Mouse (Mus musculus): Measurements from ENCODE around the gene Ncoa1. TPM values are rescaled to one million over a fixed set of nuclear protein-coding genes. Genes with fewer than 3 reads are reported as not detected.

The Ncoa1 gene
- total RNA-seq (2023): 54.6 TPM

GRCm38 (mm10) chr12:4476832-4477671, at the start of gene Ncoa1:
TSS of gene Ncoa1 (minus strand) at chr12:4477182.

GRCm38 (mm10) chr12:4233572-4234508, 243.1 kb downstream of the Ncoa1 start, which contains the start of the genes Ptrhd1 and Cenpo:
TSS of gene Ptrhd1 (plus strand) at chr12:4234027.
TSS of gene Cenpo (minus strand) at chr12:4234294.

Other genes starting within 250 kb of the Ncoa1 start
- 5.8 TPM for gene Ptrhd1, start 243.2 kb downstream of the Ncoa1 start, total RNA-seq (2023)
- gene Cenpo, start 242.9 kb downstream of the Ncoa1 start, total RNA-seq (2023): 22.8 TPM
- 196 TPM for gene Itsn2, start 115.5 kb upstream of the Ncoa1 start, total RNA-seq (2023)
- not detected for gene Gm3625, start 115.7 kb upstream of the Ncoa1 start, total RNA-seq (2023)